Mouse (Mus musculus): Measurements from ENCODE around the gene Ldhal6b. TPM values are rescaled to one million over a fixed set of nuclear protein-coding genes. Genes with fewer than 3 reads are reported as not detected.
A peak's percentile ranks its signal among the peaks of the same experiment; 100 is the strongest.
"Not testable (repeated sequence)": the region's sequence is repeated elsewhere in the genome, so short reads cannot be mapped to it uniquely, and the experiment has no call there.

Ldhal6b gene
- polyA plus RNA-seq (2015; fragmentation: Nextera tagmentation; extraction: Ambion mirVana), result not detected in 2 replicates

GRCm38 (mm10) chr17:5418545-5418944, at the start of gene Ldhal6b:
Ldhal6b (minus strand) TSS chr17:5418767.
- Histone ChIP-seq H3K9me3 (ENCODE audit: control insufficient read depth) (no peaks in the 10 kb centered on the region), H3K4me2 (replicated peaks; ENCODE audit: low read depth) (no peak within 1 kb of the TSS), H3K4me3 (ENCODE audit: low read depth, low read length) (no peak within 1 kb of the TSS), H3K4me1 (replicated peaks; ENCODE audit: control insufficient read depth, insufficient read depth, low read length) (no peaks in the 10 kb centered on the region), H3K27ac (ENCODE audit: low read depth, low read length) (no peak within 1 kb of the TSS), H3K36me3 (ENCODE audit: control insufficient read depth, insufficient read depth) (peaks cover 14% of the 10 kb centered on the region; the same call in 1 of the 2 replicates), H3K9ac (ENCODE audit: low read depth, low read length) (no peak within 1 kb of the TSS), H3K27me3 (replicated peaks; ENCODE audit: control insufficient read depth, insufficient read depth, low read length) (no peaks in the 10 kb centered on the region)
- WGBS, result 98% methylated on average over 11 of the region's 11 CpGs
- no peak for TF ChIP-seq CTCF (IDR thresholded peaks at IDR 0.05; ENCODE audit: low read depth)
- no peak for ATAC-seq

- H3K4me2 ChIP-seq (replicated peaks; ENCODE audit: low read depth), result no peak overlapping the region
- H3K9me3 ChIP-seq (ENCODE audit: control insufficient read depth), result no peaks in the 10 kb centered on the region
- no peak for ATAC-seq
- H3K4me1 ChIP-seq (replicated peaks; ENCODE audit: control insufficient read depth, insufficient read depth, low read length), result no peaks in the 10 kb centered on the region
- TF ChIP-seq CTCF (IDR thresholded peaks at IDR 0.05; ENCODE audit: low read depth), result peak; percentile 22; the same call in 1 of the 2 replicates
- 47% methylated on average over 4 of the region's 4 CpGs for WGBS
- H3K4me3 ChIP-seq (ENCODE audit: low read depth, low read length), result no peak overlapping the region
- no peaks in the 10 kb centered on the region for H3K27me3 ChIP-seq (replicated peaks; ENCODE audit: control insufficient read depth, insufficient read depth, low read length)
- no peak overlapping the region for H3K27ac ChIP-seq (ENCODE audit: low read depth, low read length)
- no peaks in the 10 kb centered on the region for H3K36me3 ChIP-seq (ENCODE audit: control insufficient read depth, insufficient read depth)
- H3K9ac ChIP-seq (ENCODE audit: low read depth, low read length), result no peak overlapping the region
Measured at GRCm38 (mm10) chr17:5467177-5467576, 48.6 kb upstream of the Ldhal6b start.

GRCm38 (mm10) chr17:5466736-5467135, 48.2 kb upstream of the Ldhal6b start:
- Histone ChIP-seq H3K27ac (ENCODE audit: low read depth, low read length) (no peak overlapping the region), H3K4me2 (replicated peaks; ENCODE audit: low read depth) (no peak overlapping the region), H3K27me3 (replicated peaks; ENCODE audit: control insufficient read depth, insufficient read depth, low read length) (no peaks in the 10 kb centered on the region), H3K4me3 (ENCODE audit: low read depth, low read length) (no peak overlapping the region), H3K4me1 (replicated peaks; ENCODE audit: control insufficient read depth, insufficient read depth, low read length) (no peaks in the 10 kb centered on the region), H3K9me3 (ENCODE audit: control insufficient read depth) (no peaks in the 10 kb centered on the region), H3K36me3 (ENCODE audit: control insufficient read depth, insufficient read depth) (no peaks in the 10 kb centered on the region), H3K9ac (ENCODE audit: low read depth, low read length) (no peak overlapping the region)
- ATAC-seq, result no peak
- no peak for TF ChIP-seq CTCF (IDR thresholded peaks at IDR 0.05; ENCODE audit: low read depth)
- 83% methylated on average over 8 of the region's 8 CpGs for WGBS

- no peak overlapping the region for H3K4me3 ChIP-seq (ENCODE audit: low read depth, low read length)
- H3K27ac ChIP-seq (ENCODE audit: low read depth, low read length), result no peak overlapping the region
- H3K36me3 ChIP-seq (ENCODE audit: control insufficient read depth, insufficient read depth), result no peaks in the 10 kb centered on the region
- no peak for TF ChIP-seq CTCF (IDR thresholded peaks at IDR 0.05; ENCODE audit: low read depth)
- H3K9me3 ChIP-seq (ENCODE audit: control insufficient read depth), result no peaks in the 10 kb centered on the region
- no peak overlapping the region for H3K4me2 ChIP-seq (replicated peaks; ENCODE audit: low read depth)
- no peaks in the 10 kb centered on the region for H3K4me1 ChIP-seq (replicated peaks; ENCODE audit: control insufficient read depth, insufficient read depth, low read length)
- no peak overlapping the region for H3K9ac ChIP-seq (ENCODE audit: low read depth, low read length)
- no peak for ATAC-seq
- H3K27me3 ChIP-seq (replicated peaks; ENCODE audit: control insufficient read depth, insufficient read depth, low read length), result no peaks in the 10 kb centered on the region
- WGBS, result 82% methylated on average over 2 of the region's 2 CpGs
Measured at GRCm38 (mm10) chr17:5463912-5464311, 45.3 kb upstream of the Ldhal6b start.

- Histone ChIP-seq H3K9ac (ENCODE audit: low read depth, low read length) (no peak overlapping the region), H3K4me3 (ENCODE audit: low read depth, low read length) (no peak overlapping the region), H3K27me3 (replicated peaks; ENCODE audit: control insufficient read depth, insufficient read depth, low read length) (no peaks in the 10 kb centered on the region), H3K4me1 (replicated peaks; ENCODE audit: control insufficient read depth, insufficient read depth, low read length) (no peaks in the 10 kb centered on the region), H3K4me2 (replicated peaks; ENCODE audit: low read depth) (no peak overlapping the region), H3K36me3 (ENCODE audit: control insufficient read depth, insufficient read depth) (no peaks in the 10 kb centered on the region), H3K9me3 (ENCODE audit: control insufficient read depth) (no peaks in the 10 kb centered on the region), H3K27ac (ENCODE audit: low read depth, low read length) (no peak overlapping the region)
- WGBS, result 61% methylated on average over 4 of the region's 4 CpGs
- no peak for TF ChIP-seq CTCF (IDR thresholded peaks at IDR 0.05; ENCODE audit: low read depth)
- no peak for ATAC-seq
Measured at GRCm38 (mm10) chr17:5453657-5454056, 35.1 kb upstream of the Ldhal6b start.

- WGBS, result 39% methylated on average over 5 of the region's 5 CpGs
- H3K27ac ChIP-seq (ENCODE audit: low read depth, low read length), result no peak overlapping the region
- no peak for TF ChIP-seq CTCF (IDR thresholded peaks at IDR 0.05; ENCODE audit: low read depth)
- H3K9me3 ChIP-seq (ENCODE audit: control insufficient read depth), result no peaks in the 10 kb centered on the region
- H3K27me3 ChIP-seq (replicated peaks; ENCODE audit: control insufficient read depth, insufficient read depth, low read length), result no peaks in the 10 kb centered on the region
- H3K4me3 ChIP-seq (ENCODE audit: low read depth, low read length), result no peak overlapping the region
- no peak overlapping the region for H3K9ac ChIP-seq (ENCODE audit: low read depth, low read length)
- no peak for ATAC-seq
- H3K4me2 ChIP-seq (replicated peaks; ENCODE audit: low read depth), result no peak overlapping the region
- no peaks in the 10 kb centered on the region for H3K36me3 ChIP-seq (ENCODE audit: control insufficient read depth, insufficient read depth)
- H3K4me1 ChIP-seq (replicated peaks; ENCODE audit: control insufficient read depth, insufficient read depth, low read length), result no peaks in the 10 kb centered on the region
Measured at GRCm38 (mm10) chr17:5443751-5444150, 25.2 kb upstream of the Ldhal6b start.

GRCm38 (mm10) chr17:5443260-5443659, 24.7 kb upstream of the Ldhal6b start:
- TF ChIP-seq CTCF (IDR thresholded peaks at IDR 0.05; ENCODE audit: low read depth), result no peak
- Histone ChIP-seq H3K9me3 (ENCODE audit: control insufficient read depth) (no peaks in the 10 kb centered on the region), H3K9ac (ENCODE audit: low read depth, low read length) (no peak overlapping the region), H3K4me2 (replicated peaks; ENCODE audit: low read depth) (no peak overlapping the region), H3K27me3 (replicated peaks; ENCODE audit: control insufficient read depth, insufficient read depth, low read length) (no peaks in the 10 kb centered on the region), H3K27ac (ENCODE audit: low read depth, low read length) (no peak overlapping the region), H3K4me1 (replicated peaks; ENCODE audit: control insufficient read depth, insufficient read depth, low read length) (no peaks in the 10 kb centered on the region), H3K36me3 (ENCODE audit: control insufficient read depth, insufficient read depth) (no peaks in the 10 kb centered on the region), H3K4me3 (ENCODE audit: low read depth, low read length) (no peak overlapping the region)
- WGBS, result 50% methylated on average over 3 of the region's 3 CpGs
- no peak for ATAC-seq

GRCm38 (mm10) chr17:5442403-5442802, 23.8 kb upstream of the Ldhal6b start:
- ATAC-seq; H3K27me3 ChIP-seq (replicated peaks; ENCODE audit: control insufficient read depth, insufficient read depth, low read length); H3K9me3 ChIP-seq (ENCODE audit: control insufficient read depth); H3K4me2 ChIP-seq (replicated peaks; ENCODE audit: low read depth); H3K4me3 ChIP-seq (ENCODE audit: low read depth, low read length); H3K4me1 ChIP-seq (replicated peaks; ENCODE audit: control insufficient read depth, insufficient read depth, low read length); H3K27ac ChIP-seq (ENCODE audit: low read depth, low read length); H3K9ac ChIP-seq (ENCODE audit: low read depth, low read length); H3K36me3 ChIP-seq (ENCODE audit: control insufficient read depth, insufficient read depth): not testable (repeated sequence)
- 81% methylated on average over 5 of the region's 5 CpGs for WGBS
